In genomic region chr6:5783830-5784229, GRCm38 (mm10) we compare ENCODE assay signal across 22 mouse cellular contexts. TPM values are rescaled to one million over a fixed set of nuclear protein-coding genes. Genes with fewer than 3 reads are reported as not detected.
DNase-seq lines count a peak whose midpoint lies in the region; ATAC-seq and TF ChIP-seq lines count a peak whose summit lies in the region.
"Had no signal": no experiment of that assay in that cellular context is flagged by ENCODE, and none has a peak within 500 bp of the region (broad histone marks: within the 10 kb centered on the region; RNA-seq: fewer than 3 reads in every experiment).

No protein-coding gene starts in this region.

- peak; percentile 70; the same call in 1 of the 2 replicates for ATAC-seq in limb, embryonic 14.5 days (ENCODE audit: low FRiP score, low read depth)
- ATAC-seq: CD4-positive, CD25-positive, alpha-beta regulatory T cell, adult 4 months; forebrain, embryonic 14.5 days; forebrain, postnatal 0 days; intestine, postnatal 0 days had no signal

- DNase-seq in heart, adult 11 months, result peak; percentile 46
- DNase-seq in heart, adult 9 months (ENCODE audit: low spot score in 2 of 2), result no peak
- peak; percentile 18 for DNase-seq in embryo, embryonic 10.5 days (ENCODE audit: low spot score)
- DNase-seq in embryo, embryonic 11 days, result peak; percentile 7
- peak; percentile 27 for DNase-seq in limb, embryonic 14.5 days (ENCODE audit: low spot score)
- no peak for DNase-seq in cerebellum, adult 18-20 months
- no peak for DNase-seq in urinary bladder, postnatal 36 days (ENCODE audit: low spot score in 2 of 2)
- DNase-seq: adrenal gland, adult 2 months; adrenal gland, postnatal 14 days; cerebellum, adult 11 months; cerebellum, adult 9-10 months; cerebellum, postnatal 14 days; forebrain, postnatal 0 days; gastrocnemius, postnatal 25 days; heart, adult 2 months had no signal

- no peaks in the 10 kb centered on the region for H3K27me3 ChIP-seq in limb, embryonic 14.5 days (ENCODE audit: control insufficient read depth, insufficient read depth, low read length)
- H3K27me3 ChIP-seq: embryonic facial prominence, embryonic 15.5 days; hindbrain, embryonic 12.5 days; hindbrain, embryonic 15.5 days had no signal

- no peaks in the 10 kb centered on the region for H3K9me3 ChIP-seq in limb, embryonic 14.5 days (ENCODE audit: control insufficient read depth, low read length)
- H3K9me3 ChIP-seq: embryonic facial prominence, embryonic 15.5 days; hindbrain, embryonic 12.5 days; hindbrain, embryonic 15.5 days had no signal

- H3K9ac ChIP-seq in limb, embryonic 14.5 days (ENCODE audit: low read depth, low read length, severe bottlenecking), result no peak overlapping the region
- H3K9ac ChIP-seq: embryonic facial prominence, embryonic 15.5 days; forebrain, postnatal 0 days; hindbrain, embryonic 12.5 days; hindbrain, embryonic 15.5 days had no signal

- no peak overlapping the region for H3K4me3 ChIP-seq in limb, embryonic 14.5 days (replicated peaks; ENCODE audit: low read length)
- H3K4me3 ChIP-seq: embryonic facial prominence, embryonic 15.5 days; heart, adult 2 months; hindbrain, embryonic 12.5 days; hindbrain, embryonic 15.5 days had no signal

- TF ChIP-seq POLR2A in limb, embryonic 14.5 days (IDR thresholded peaks at IDR 0.05; ENCODE audit: borderline replicate concordance, extremely low read depth, insufficient read depth, insufficient read length), result no peak

- H3K4me1 ChIP-seq in limb, embryonic 14.5 days (ENCODE audit: control insufficient read depth, insufficient read depth, low read length), result no peaks in the 10 kb centered on the region
- H3K4me1 ChIP-seq: embryonic facial prominence, embryonic 15.5 days; hindbrain, embryonic 12.5 days; hindbrain, embryonic 15.5 days had no signal

- H3K27ac ChIP-seq in limb, embryonic 14.5 days (replicated peaks; ENCODE audit: low read depth, low read length), result no peak overlapping the region
- H3K27ac ChIP-seq: embryonic facial prominence, embryonic 15.5 days; heart, adult 2 months; hindbrain, embryonic 12.5 days; hindbrain, embryonic 15.5 days had no signal

- H3K36me3 ChIP-seq in limb, embryonic 14.5 days (ENCODE audit: control insufficient read depth, insufficient read depth, low read length), result no peaks in the 10 kb centered on the region
- H3K36me3 ChIP-seq: embryonic facial prominence, embryonic 15.5 days; hindbrain, embryonic 12.5 days; hindbrain, embryonic 15.5 days had no signal

- 60% methylated on average over 14 of the region's 14 CpGs for WGBS in limb, embryonic 14.5 days

- no peak overlapping the region for H3K4me2 ChIP-seq in limb, embryonic 14.5 days (replicated peaks; ENCODE audit: low read depth, low read length, severe bottlenecking)
- H3K4me2 ChIP-seq: embryonic facial prominence, embryonic 15.5 days; heart, embryonic 11.5 days; hindbrain, embryonic 12.5 days; hindbrain, embryonic 15.5 days had no signal

RNA-seq across cellular contexts. Expression of gene Dync1i1, which starts 58.4 kb away (rescaled TPM):
- polyA plus RNA-seq in limb, embryonic 14.5 days (2012; rRNA removed), result 12.4 and 14.3 TPM in 2 replicates
- 9.0 and 10.0 TPM in 2 replicates for polyA plus RNA-seq in limb, embryonic 14.5 days (2014; fragmentation: Nextera tagmentation; extraction: Ambion mirVana)
- polyA plus RNA-seq: CD4-positive, CD25-positive, alpha-beta regulatory T cell, adult 4 months had no signal

Comparison
In these comparisons a context has a peak if more than half of its experiments do, and no peak if none do; other contexts are left out.
1. DNase-seq: peak in heart, adult 11 months (single experiment), embryo, embryonic 10.5 days (single experiment), embryo, embryonic 11 days (single experiment) and limb, embryonic 14.5 days (single experiment); none in heart, adult 9 months (0 of 2), cerebellum, adult 18-20 months (0 of 2) and urinary bladder, postnatal 36 days (0 of 2).